Mouse (Mus musculus): ENCODE data around the gene Cstl1.

DNA sequence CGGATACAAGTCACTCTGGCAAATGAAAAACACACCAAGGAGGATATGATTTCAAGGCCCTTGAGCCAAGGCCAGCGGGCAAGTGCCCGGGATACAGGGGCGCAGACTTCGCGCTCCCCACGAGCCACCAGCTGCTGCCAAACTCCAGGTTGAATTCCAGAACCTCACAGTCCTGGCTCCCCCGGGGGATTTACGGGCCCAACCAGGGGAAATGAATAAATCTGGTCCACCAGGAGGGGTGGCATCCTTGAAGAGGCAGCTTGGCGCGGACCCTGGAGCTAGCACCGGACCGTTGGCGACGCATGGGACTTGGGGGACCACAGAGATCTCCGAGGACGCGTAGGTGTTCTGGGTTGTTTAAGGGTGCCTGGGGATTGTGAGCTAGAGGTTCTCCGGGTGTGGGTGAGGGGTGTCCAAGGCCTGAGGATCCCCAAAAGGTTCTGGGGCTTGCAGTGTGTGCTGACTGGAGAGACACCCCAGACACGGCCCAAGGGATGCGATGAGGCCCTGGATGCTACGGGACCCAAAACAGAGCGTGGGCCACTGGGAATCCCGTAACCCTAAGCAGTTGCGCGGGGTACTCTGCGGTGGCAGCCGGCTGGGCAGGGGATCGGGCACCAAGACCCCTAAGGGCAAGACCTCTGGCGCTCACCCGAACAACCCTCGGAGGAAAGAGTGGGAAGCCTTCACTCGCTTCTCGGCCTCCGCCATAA lies 18.4 kb upstream of the Cstl1 start:
- no peak for TF ChIP-seq USF1 (IDR thresholded peaks at IDR 0.05; ENCODE audit: low read depth)
- no peak for TF ChIP-seq POLR2A (IDR thresholded peaks at IDR 0.05; ENCODE audit: insufficient read length, low read depth)
- TF ChIP-seq TCF3 (IDR thresholded peaks at IDR 0.05; ENCODE audit: insufficient read length, low read depth): no peak
- TF ChIP-seq MAX (IDR thresholded peaks at IDR 0.05; ENCODE audit: low read depth): no peak
